Mouse (Mus musculus): Measurements from ENCODE around the gene Ndufb7. TPM values are rescaled to one million over a fixed set of nuclear protein-coding genes. Genes with fewer than 3 reads are reported as not detected.

Gene Ndufb7
- polyA plus RNA-seq, 1 experiment from 2014 or later = 366 TPM

DNA sequence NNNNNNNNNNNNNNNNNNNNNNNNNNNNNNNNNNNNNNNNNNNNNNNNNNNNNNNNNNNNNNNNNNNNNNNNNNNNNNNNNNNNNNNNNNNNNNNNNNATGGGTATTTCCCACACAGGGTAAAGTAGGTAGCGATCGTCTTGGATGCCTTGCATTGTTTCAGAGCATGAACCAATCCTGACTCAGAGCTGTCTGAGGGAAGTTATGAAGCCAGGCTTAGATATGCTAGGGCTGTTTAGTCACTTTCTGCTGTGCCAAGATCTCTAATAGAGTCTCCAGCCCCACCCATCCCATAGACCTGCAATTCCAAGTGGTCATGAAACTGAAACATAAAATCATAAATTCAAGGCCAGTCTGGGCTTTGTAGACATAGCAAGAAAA is 36.2 kb downstream of the Ndufb7 start:
- DNase-seq (ENCODE audit: low spot score) (no peak), ATAC-seq (ENCODE audit: low FRiP score) (no peak)
- no peaks in the 10 kb centered on the region for H3K36me3 ChIP-seq (ENCODE audit: control insufficient read depth, insufficient read depth, low read length)
- H3K4me1 ChIP-seq (replicated peaks; ENCODE audit: control insufficient read depth, insufficient read depth, low read length) = 0 out of 2 replicates have a peak, but pooled peaks cover 2% of the 10 kb centered on the region
- H3K9ac ChIP-seq (ENCODE audit: low read depth, low read length) = no peak overlapping the region
- no peaks in the 10 kb centered on the region for H3K27me3 ChIP-seq (ENCODE audit: control insufficient read depth, insufficient read depth, low read length)
- WGBS = 84% methylated on average over 2 of the region's 2 CpGs
- H3K27ac ChIP-seq (ENCODE audit: low read depth, low read length) = no peak overlapping the region
- no peak overlapping the region for H3K4me2 ChIP-seq (replicated peaks; ENCODE audit: low read depth, low read length)
- H3K4me3 ChIP-seq (ENCODE audit: low read depth, low read length) = no peak overlapping the region
- H3K9me3 ChIP-seq (ENCODE audit: control insufficient read depth, low read length) = no peaks in the 10 kb centered on the region

DNA sequence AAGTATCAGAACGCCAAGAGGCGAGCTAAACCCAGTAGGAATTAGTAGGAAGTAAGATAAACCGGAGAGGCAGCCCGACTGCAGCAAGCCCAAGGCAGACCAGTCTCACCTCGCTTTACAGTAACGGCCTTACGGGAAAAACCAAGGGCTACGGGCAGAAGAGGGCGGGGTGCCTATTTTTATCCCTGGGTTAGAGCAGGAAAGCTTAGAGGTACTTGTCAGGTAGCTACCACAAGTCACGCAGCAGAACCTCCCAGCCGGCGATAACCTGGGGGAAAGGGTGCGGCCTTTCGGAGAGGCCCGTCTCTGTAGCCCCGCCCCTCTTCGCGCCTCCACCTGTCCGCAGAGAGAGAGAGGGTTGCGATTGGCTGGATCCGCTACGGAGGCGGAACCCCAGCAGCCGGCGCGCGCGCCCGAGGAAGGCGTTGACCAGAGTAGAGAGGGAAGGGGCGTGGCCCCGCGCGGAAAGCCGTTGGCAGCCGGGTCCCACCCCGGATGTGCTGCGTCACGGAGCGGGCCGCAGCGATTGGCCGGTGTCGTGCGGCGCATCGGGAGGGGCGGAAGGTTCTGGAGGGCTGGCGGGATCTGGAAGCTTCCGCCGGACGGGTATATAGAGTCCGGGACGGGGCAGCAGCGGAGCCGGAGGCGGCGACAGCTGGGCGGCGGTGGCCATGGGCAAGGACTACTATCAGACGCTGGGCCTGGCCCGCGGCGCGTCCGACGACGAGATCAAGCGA is 41.4 kb downstream of the Ndufb7 start, which contains the start of the genes Tecr and Dnajb1:
TSS of gene Tecr (minus strand) at position 311 of the 737 bp plus-strand sequence.
TSS of gene Dnajb1 (plus strand) at position 533 of the 737 bp plus-strand sequence.
- Histone ChIP-seq H3K4me1 (replicated peaks; ENCODE audit: control insufficient read depth, insufficient read depth, low read length) (peaks cover 7% of the 10 kb centered on the region), H3K27ac (ENCODE audit: low read depth, low read length) (peak within 1 kb of the TSS; percentile 94), H3K9ac (ENCODE audit: low read depth, low read length) (peak within 1 kb of the TSS; percentile 86), H3K27me3 (ENCODE audit: control insufficient read depth, insufficient read depth, low read length) (no peaks in the 10 kb centered on the region), H3K36me3 (ENCODE audit: control insufficient read depth, insufficient read depth, low read length) (peaks cover 12% of the 10 kb centered on the region), H3K4me2 (replicated peaks; ENCODE audit: low read depth, low read length) (peak within 1 kb of the TSS; percentile 87), H3K9me3 (ENCODE audit: control insufficient read depth, low read length) (no peaks in the 10 kb centered on the region), H3K4me3 (ENCODE audit: low read depth, low read length) (peak within 1 kb of the TSS; percentile 83)
- WGBS = under 1% methylated on average over 67 of the region's 69 CpGs
- peak; percentile 100 for DNase-seq (ENCODE audit: low spot score)
- ATAC-seq (ENCODE audit: low FRiP score) = peak; percentile 98

DNA sequence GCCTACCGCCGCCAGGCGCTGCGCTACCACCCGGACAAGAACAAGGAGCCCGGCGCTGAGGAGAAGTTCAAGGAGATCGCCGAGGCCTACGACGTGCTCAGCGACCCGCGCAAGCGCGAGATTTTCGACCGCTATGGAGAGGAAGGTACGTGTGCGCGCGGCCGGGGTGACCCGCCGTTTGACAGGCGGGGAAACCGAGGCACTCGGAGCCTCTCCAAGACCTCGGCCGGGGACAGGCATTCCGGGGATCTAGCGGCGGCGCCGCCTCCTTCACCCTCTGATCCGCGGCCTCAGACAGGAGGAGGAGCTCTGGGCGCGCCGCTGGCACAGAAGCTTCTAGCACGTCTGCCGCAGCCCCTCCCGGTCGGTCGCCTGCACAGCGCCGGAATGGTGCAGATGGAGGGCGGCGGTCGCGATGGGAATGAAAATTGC is 41.9 kb downstream of the Ndufb7 start:
- H3K4me3 ChIP-seq (ENCODE audit: low read depth, low read length) = peak overlapping the region; percentile 83
- no peaks in the 10 kb centered on the region for H3K9me3 ChIP-seq (ENCODE audit: control insufficient read depth, low read length)
- H3K4me1 ChIP-seq (replicated peaks; ENCODE audit: control insufficient read depth, insufficient read depth, low read length) = peaks cover 7% of the 10 kb centered on the region
- WGBS = under 1% methylated on average over 51 of the region's 51 CpGs
- DNase-seq (ENCODE audit: low spot score) (peak; percentile 78), ATAC-seq (ENCODE audit: low FRiP score) (peak; percentile 71)
- peak overlapping the region; percentile 94 for H3K27ac ChIP-seq (ENCODE audit: low read depth, low read length)
- H3K36me3 ChIP-seq (ENCODE audit: control insufficient read depth, insufficient read depth, low read length) = peaks cover 14% of the 10 kb centered on the region
- H3K27me3 ChIP-seq (ENCODE audit: control insufficient read depth, insufficient read depth, low read length) = no peaks in the 10 kb centered on the region
- H3K9ac ChIP-seq (ENCODE audit: low read depth, low read length) = peak overlapping the region; percentile 86
- peak overlapping the region; percentile 87 for H3K4me2 ChIP-seq (replicated peaks; ENCODE audit: low read depth, low read length)

DNA sequence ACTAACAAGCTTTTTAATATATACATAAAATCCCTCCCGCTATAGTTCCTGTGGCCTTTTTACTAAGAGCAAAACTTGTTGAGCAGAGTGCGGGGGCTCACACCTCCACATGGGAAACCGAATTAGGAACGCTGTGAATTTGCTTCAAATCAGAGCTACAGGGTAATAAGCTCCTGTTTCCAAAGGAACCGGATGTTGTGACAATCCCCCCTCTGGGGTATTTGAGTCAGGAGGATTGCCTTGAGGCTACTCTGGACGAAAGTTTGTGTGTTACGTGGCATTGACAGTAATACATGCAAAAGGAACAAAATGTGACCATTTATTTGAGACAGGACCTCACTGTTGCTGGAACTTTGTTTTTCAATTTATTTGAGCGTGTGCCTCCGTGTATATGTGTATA is 42.6 kb downstream of the Ndufb7 start:
- Histone ChIP-seq H3K36me3 (ENCODE audit: control insufficient read depth, insufficient read depth, low read length) (peaks cover 14% of the 10 kb centered on the region), H3K4me3 (ENCODE audit: low read depth, low read length) (peak overlapping the region; percentile 83), H3K9ac (ENCODE audit: low read depth, low read length) (peak overlapping the region; percentile 86), H3K9me3 (ENCODE audit: control insufficient read depth, low read length) (no peaks in the 10 kb centered on the region), H3K4me1 (replicated peaks; ENCODE audit: control insufficient read depth, insufficient read depth, low read length) (peaks cover 7% of the 10 kb centered on the region), H3K4me2 (replicated peaks; ENCODE audit: low read depth, low read length) (peak overlapping the region; percentile 87), H3K27me3 (ENCODE audit: control insufficient read depth, insufficient read depth, low read length) (no peaks in the 10 kb centered on the region), H3K27ac (ENCODE audit: low read depth, low read length) (peak overlapping the region; percentile 94; the same call in 1 of the 2 replicates)
- DNase-seq (ENCODE audit: low spot score) = peak; percentile 17
- 41% methylated on average over 9 of the region's 9 CpGs for WGBS
- no peak for ATAC-seq (ENCODE audit: low FRiP score)

DNA sequence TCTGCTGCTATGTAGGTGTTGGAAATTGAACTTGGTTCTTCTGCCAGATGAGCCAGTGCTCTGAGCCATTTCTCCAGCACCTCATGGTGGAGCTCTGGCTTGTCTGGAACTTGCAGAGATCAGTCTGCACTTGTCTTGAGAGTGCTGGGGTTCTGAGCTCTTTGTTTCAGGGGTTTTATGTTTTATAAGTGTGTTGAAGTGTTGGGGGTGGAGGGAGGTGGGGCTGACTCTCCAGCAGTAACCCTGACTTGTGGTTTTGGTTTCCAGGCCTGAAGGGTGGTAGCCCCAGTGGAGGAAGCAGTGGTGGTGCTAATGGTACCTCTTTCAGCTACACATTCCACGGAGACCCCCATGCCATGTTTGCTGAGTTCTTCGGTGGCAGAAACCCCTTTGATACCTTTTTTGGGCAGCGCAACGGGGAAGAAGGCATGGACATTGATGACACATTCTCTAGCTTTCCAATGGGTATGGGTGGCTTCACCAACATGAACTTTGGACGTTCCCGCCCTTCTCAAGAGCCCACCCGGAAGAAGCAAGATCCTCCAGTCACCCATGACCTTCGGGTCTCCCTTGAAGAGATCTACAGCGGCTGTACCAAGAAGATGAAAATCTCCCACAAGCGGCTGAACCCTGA is 43.2 kb downstream of the Ndufb7 start:
- Histone ChIP-seq H3K4me2 (replicated peaks; ENCODE audit: low read depth, low read length) (peak overlapping the region; percentile 87), H3K4me1 (replicated peaks; ENCODE audit: control insufficient read depth, insufficient read depth, low read length) (peaks cover 7% of the 10 kb centered on the region), H3K36me3 (ENCODE audit: control insufficient read depth, insufficient read depth, low read length) (peaks cover 14% of the 10 kb centered on the region), H3K9me3 (ENCODE audit: control insufficient read depth, low read length) (no peaks in the 10 kb centered on the region), H3K4me3 (ENCODE audit: low read depth, low read length) (peak overlapping the region; percentile 83), H3K9ac (ENCODE audit: low read depth, low read length) (peak overlapping the region; percentile 86), H3K27ac (ENCODE audit: low read depth, low read length) (no peak overlapping the region), H3K27me3 (ENCODE audit: control insufficient read depth, insufficient read depth, low read length) (no peaks in the 10 kb centered on the region)
- DNase-seq (ENCODE audit: low spot score) = no peak
- no peak for ATAC-seq (ENCODE audit: low FRiP score)
- 92% methylated on average over 10 of the region's 10 CpGs for WGBS

DNA sequence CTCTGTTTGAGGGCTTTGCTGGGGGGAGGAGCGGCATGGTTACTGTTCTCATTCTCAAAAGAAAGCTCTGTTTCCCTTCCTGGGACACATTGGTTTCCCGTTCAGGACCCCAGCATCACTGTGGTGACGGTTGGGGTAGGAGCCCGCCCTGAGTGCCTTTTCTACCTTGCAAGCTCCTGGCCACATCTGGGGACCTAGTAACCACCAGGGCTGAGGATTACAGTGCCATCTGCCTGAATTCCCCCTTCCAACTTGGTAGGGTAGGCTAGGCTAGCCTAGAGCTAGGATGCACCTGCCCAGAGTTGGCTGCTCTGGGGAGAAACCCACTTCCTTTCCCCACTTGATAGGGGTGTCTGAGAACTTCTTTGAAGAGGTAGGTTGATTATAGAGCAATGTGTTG is 45.5 kb downstream of the Ndufb7 start:
- no peak for ATAC-seq (ENCODE audit: low FRiP score)
- WGBS = 86% methylated on average over 4 of the region's 4 CpGs

DNA sequence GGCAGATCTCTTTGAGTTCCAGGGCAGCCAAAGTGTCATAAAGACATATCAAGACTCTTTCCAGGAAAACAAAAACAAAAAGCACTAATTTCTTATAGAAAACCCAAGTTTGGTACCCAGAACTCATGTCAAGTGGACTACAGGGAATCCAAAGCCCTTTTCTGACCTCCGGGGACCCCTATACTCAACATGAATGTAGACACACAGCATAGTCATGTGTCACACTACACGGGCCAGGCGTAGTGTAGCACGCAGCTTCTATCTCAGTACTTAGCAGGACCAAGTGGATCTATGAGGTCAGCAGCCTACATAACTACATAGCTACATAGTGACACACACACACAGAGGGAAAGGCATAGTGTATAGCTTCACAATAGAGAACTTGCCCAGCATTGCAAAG is 47.2 kb downstream of the Ndufb7 start:
- no peak for DNase-seq (ENCODE audit: low spot score)
- Histone ChIP-seq H3K4me2 (replicated peaks; ENCODE audit: low read depth, low read length) (no peak overlapping the region), H3K36me3 (ENCODE audit: control insufficient read depth, insufficient read depth, low read length) (peaks cover 14% of the 10 kb centered on the region), H3K4me1 (replicated peaks; ENCODE audit: control insufficient read depth, insufficient read depth, low read length) (peaks cover 6% of the 10 kb centered on the region), H3K27me3 (ENCODE audit: control insufficient read depth, insufficient read depth, low read length) (no peaks in the 10 kb centered on the region), H3K9me3 (ENCODE audit: control insufficient read depth, low read length) (no peaks in the 10 kb centered on the region), H3K27ac (ENCODE audit: low read depth, low read length) (no peak overlapping the region), H3K9ac (ENCODE audit: low read depth, low read length) (no peak overlapping the region), H3K4me3 (ENCODE audit: low read depth, low read length) (no peak overlapping the region)
- WGBS = 93% methylated on average over 4 of the region's 4 CpGs
- no peak for ATAC-seq (ENCODE audit: low FRiP score)

More for the DNA sequence above, 45.5 kb downstream of the Ndufb7 start:
- Histone ChIP-seq H3K4me1 (replicated peaks; ENCODE audit: control insufficient read depth, insufficient read depth, low read length) (peaks cover 6% of the 10 kb centered on the region), H3K9me3 (ENCODE audit: control insufficient read depth, low read length) (no peaks in the 10 kb centered on the region), H3K27ac (ENCODE audit: low read depth, low read length) (no peak overlapping the region), H3K27me3 (ENCODE audit: control insufficient read depth, insufficient read depth, low read length) (no peaks in the 10 kb centered on the region), H3K36me3 (ENCODE audit: control insufficient read depth, insufficient read depth, low read length) (peaks cover 14% of the 10 kb centered on the region), H3K9ac (ENCODE audit: low read depth, low read length) (no peak overlapping the region), H3K4me2 (replicated peaks; ENCODE audit: low read depth, low read length) (no peak overlapping the region), H3K4me3 (ENCODE audit: low read depth, low read length) (no peak overlapping the region)
- DNase-seq (ENCODE audit: low spot score) = no peak

DNA sequence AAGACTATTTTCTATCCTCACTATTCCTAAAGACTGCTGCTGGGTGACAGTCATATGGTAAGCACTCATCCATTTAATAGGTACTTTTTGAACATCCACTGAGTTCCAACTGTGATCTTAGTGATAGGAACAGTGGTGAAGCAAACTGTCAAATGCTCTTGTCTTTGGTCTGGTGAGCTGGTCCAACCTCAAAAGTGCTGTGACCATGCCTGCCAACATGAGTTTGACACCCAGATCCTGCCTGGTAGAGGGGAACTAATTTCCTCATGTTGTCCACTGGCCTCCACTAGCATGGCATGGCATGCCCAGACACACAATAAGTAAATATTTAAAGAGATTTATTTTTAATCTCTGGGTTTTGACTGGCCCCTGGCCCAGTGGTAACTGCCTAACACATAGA is 50.2 kb downstream of the Ndufb7 start:
- H3K36me3 ChIP-seq (ENCODE audit: control insufficient read depth, insufficient read depth, low read length) = peaks cover 6% of the 10 kb centered on the region; the same call in 1 of the 2 replicates
- no peaks in the 10 kb centered on the region for H3K4me1 ChIP-seq (replicated peaks; ENCODE audit: control insufficient read depth, insufficient read depth, low read length)
- H3K27ac ChIP-seq (ENCODE audit: low read depth, low read length) = no peak overlapping the region
- no peak overlapping the region for H3K4me3 ChIP-seq (ENCODE audit: low read depth, low read length)
- ATAC-seq (ENCODE audit: low FRiP score) (no peak), DNase-seq (ENCODE audit: low spot score) (no peak)
- H3K9ac ChIP-seq (ENCODE audit: low read depth, low read length) = no peak overlapping the region
- no peaks in the 10 kb centered on the region for H3K27me3 ChIP-seq (ENCODE audit: control insufficient read depth, insufficient read depth, low read length)
- no peak overlapping the region for H3K4me2 ChIP-seq (replicated peaks; ENCODE audit: low read depth, low read length)
- H3K9me3 ChIP-seq (ENCODE audit: control insufficient read depth, low read length) = no peaks in the 10 kb centered on the region

Data from hindbrain, embryonic 11.5 days (tissue).